Mouse (Mus musculus) embryonic facial prominence, embryonic 14.5 days (tissue): ENCODE data around the gene Glipr2. TPM values are rescaled to one million over a fixed set of nuclear protein-coding genes. Genes with fewer than 3 reads are reported as not detected.

Experiments used
- ATAC-seq: fragments of 200-750 bp; cut with Nextera tagmentation; 2 replicates; pipeline ENCODE4 v1.8.0; 2017; ENCODE audit warnings: low read depth, moderate number of reproducible peaks, moderate TSS enrichment
- DNase-seq: peaks from one replicate; pipeline ENCODE4 v3.0.0-alpha.2; 2015; ENCODE audit warnings: low spot score
- H3K27ac ChIP-seq: fragments of 300-500 bp; sonication (generic); replicated peaks from 2 replicates; pipeline ENCODE4 v1.5.1; 2014; ENCODE audit warnings: low read depth, mild to moderate bottlenecking, low read length, moderate library complexity
- H3K27me3 ChIP-seq: fragments of 300-500 bp; sonication (generic); replicated peaks from 2 replicates; pipeline ENCODE4 v1.6.1; 2014; ENCODE audit warnings: low read length; ENCODE audit not compliant: control insufficient read depth, insufficient read depth
- H3K36me3 ChIP-seq: fragments of 300-500 bp; sonication (generic); 2 replicates; pipeline ENCODE4 v1.6.1; 2014; ENCODE audit warnings: low read length, mixed read lengths; ENCODE audit not compliant: control insufficient read depth, insufficient read depth
- H3K4me1 ChIP-seq: fragments of 300-500 bp; sonication (generic); 2 replicates; pipeline ENCODE4 v1.6.1; 2014; ENCODE audit warnings: antibody characterized with exemption, low read length; ENCODE audit not compliant: control insufficient read depth, insufficient read depth
- H3K4me2 ChIP-seq: fragments of 300-500 bp; sonication (generic); 2 replicates; pipeline ENCODE4 v1.6.1; 2014; ENCODE audit warnings: low read depth, mild to moderate bottlenecking, low read length, moderate library complexity, mixed read lengths
- H3K4me3 ChIP-seq: fragments of 300-500 bp; sonication (generic); 2 replicates; pipeline ENCODE4 v1.5.1; 2014; ENCODE audit warnings: low read depth, mild to moderate bottlenecking, low read length
- H3K9ac ChIP-seq: fragments of 300-500 bp; sonication (generic); 2 replicates; pipeline ENCODE4 v1.6.1; 2014; ENCODE audit warnings: low read depth, mild to moderate bottlenecking, low read length, moderate library complexity, mixed read lengths
- H3K9me3 ChIP-seq: fragments of 300-500 bp; sonication (generic); 2 replicates; pipeline ENCODE4 v1.6.1; 2016; ENCODE audit warnings: low read length; ENCODE audit not compliant: control insufficient read depth
- WGBS: fragments of 180-500 bp; shearing (Covaris S2); extraction: QIAGEN DNeasy Blood & Tissue Kit; methylation state at CpG from one replicate; pipeline ENCODE4 v1.1.7; 2014; 5-methylcytosine and 5-hydroxymethylcytosine counted together
- polyA plus RNA-seq: library from polyadenylated mRNA; unstranded; fragments of >200 nt; fragmentation: Nextera tagmentation; extraction: Ambion mirVana; gene quantifications from 2 replicates; pipeline ENCODE4 v1.2.1, GENCODE M21; 2014

The Glipr2 gene
- polyA plus RNA-seq, 1 experiment from 2014 or later: 121 TPM

- H3K27ac ChIP-seq: peak overlapping the region; percentile 48; the same call in 1 of the 2 replicates
- ATAC-seq: peak; percentile 94
- WGBS: under 1% methylated on average over 24 of the region's 24 CpGs
These were observed 25.0 kb downstream of the Glipr2 start for GRCm38 (mm10) chr4:43982053-43982732.

GRCm38 (mm10) chr4:43983181-43983580, 26.0 kb downstream of the Glipr2 start, which contains the start of gene Ccin:
Gene Ccin (plus strand): TSS chr4:43983483.
- H3K4me3 ChIP-seq: peak within 1 kb of the TSS; percentile 38
- H3K27me3 ChIP-seq: no peaks in the 10 kb centered on the region
- ATAC-seq (no peak), DNase-seq (no peak)
- WGBS: 68% methylated on average over 11 of the region's 11 CpGs
- H3K9me3 ChIP-seq: no peaks in the 10 kb centered on the region
- H3K9ac ChIP-seq: peak within 1 kb of the TSS; percentile 65
- H3K27ac ChIP-seq: no peak within 1 kb of the TSS
- peak within 1 kb of the TSS; percentile 69 for H3K4me2 ChIP-seq
- peaks cover 19% of the 10 kb centered on the region for H3K4me1 ChIP-seq
- H3K36me3 ChIP-seq: no peaks in the 10 kb centered on the region

More at GRCm38 (mm10) chr4:43982053-43982732, 25.0 kb downstream of the Glipr2 start:
- Histone ChIP-seq H3K9ac (peak overlapping the region; percentile 65), H3K4me3 (peak overlapping the region; percentile 38), H3K36me3 (no peaks in the 10 kb centered on the region), H3K4me2 (peak overlapping the region; percentile 69), H3K9me3 (no peaks in the 10 kb centered on the region), H3K27me3 (no peaks in the 10 kb centered on the region), H3K4me1 (peaks cover 20% of the 10 kb centered on the region)
- peak; percentile 96 for DNase-seq

GRCm38 (mm10) chr4:43983756-43984155, 26.6 kb downstream of the Glipr2 start:
- 91% methylated on average over 22 of the region's 22 CpGs for WGBS
- Histone ChIP-seq H3K9ac (no peak overlapping the region), H3K4me1 (peaks cover 13% of the 10 kb centered on the region), H3K36me3 (no peaks in the 10 kb centered on the region), H3K27me3 (no peaks in the 10 kb centered on the region), H3K9me3 (no peaks in the 10 kb centered on the region), H3K4me2 (no peak overlapping the region), H3K4me3 (no peak overlapping the region), H3K27ac (no peak overlapping the region)
- no peak for DNase-seq
- no peak for ATAC-seq

GRCm38 (mm10) chr4:43984326-43984725, 27.1 kb downstream of the Glipr2 start:
- H3K4me2 ChIP-seq: no peak overlapping the region
- no peak overlapping the region for H3K27ac ChIP-seq
- no peaks in the 10 kb centered on the region for H3K9me3 ChIP-seq
- H3K9ac ChIP-seq: no peak overlapping the region
- H3K4me1 ChIP-seq: peaks cover 7% of the 10 kb centered on the region
- no peaks in the 10 kb centered on the region for H3K27me3 ChIP-seq
- H3K4me3 ChIP-seq: no peak overlapping the region
- 91% methylated on average over 19 of the region's 19 CpGs for WGBS
- DNase-seq (no peak), ATAC-seq (no peak)
- no peaks in the 10 kb centered on the region for H3K36me3 ChIP-seq

GRCm38 (mm10) chr4:43988976-43989375, 31.8 kb downstream of the Glipr2 start:
- DNase-seq (no peak), ATAC-seq (no peak)
- H3K27ac ChIP-seq: no peak overlapping the region
- H3K9ac ChIP-seq: no peak overlapping the region
- no peaks in the 10 kb centered on the region for H3K36me3 ChIP-seq
- no peak overlapping the region for H3K4me2 ChIP-seq
- H3K9me3 ChIP-seq: no peaks in the 10 kb centered on the region
- WGBS: 96% methylated on average over 3 of the region's 3 CpGs
- H3K27me3 ChIP-seq: no peaks in the 10 kb centered on the region
- no peaks in the 10 kb centered on the region for H3K4me1 ChIP-seq
- H3K4me3 ChIP-seq: no peak overlapping the region

GRCm38 (mm10) chr4:43993072-43993471, 35.9 kb downstream of the Glipr2 start:
- Histone ChIP-seq H3K9ac (no peak overlapping the region), H3K4me2 (no peak overlapping the region), H3K27me3 (no peaks in the 10 kb centered on the region), H3K4me3 (no peak overlapping the region), H3K27ac (no peak overlapping the region), H3K4me1 (no peaks in the 10 kb centered on the region), H3K36me3 (no peaks in the 10 kb centered on the region), H3K9me3 (no peaks in the 10 kb centered on the region)
- 89% methylated on average over 11 of the region's 11 CpGs for WGBS
- DNase-seq (no peak), ATAC-seq (no peak)

GRCm38 (mm10) chr4:43994342-43994741, 37.1 kb downstream of the Glipr2 start:
- no peak for ATAC-seq
- Histone ChIP-seq H3K27me3 (no peaks in the 10 kb centered on the region), H3K9ac (no peak overlapping the region), H3K36me3 (no peaks in the 10 kb centered on the region), H3K4me2 (no peak overlapping the region), H3K27ac (no peak overlapping the region), H3K9me3 (no peaks in the 10 kb centered on the region; the same call in 1 of the 2 replicates), H3K4me1 (no peaks in the 10 kb centered on the region), H3K4me3 (no peak overlapping the region)
- DNase-seq: no peak
- 70% methylated on average over 2 of the region's 2 CpGs for WGBS

- Histone ChIP-seq H3K4me1 (no peaks in the 10 kb centered on the region), H3K4me3 (no peak overlapping the region), H3K36me3 (no peaks in the 10 kb centered on the region), H3K4me2 (no peak overlapping the region), H3K9ac (no peak overlapping the region), H3K27me3 (no peaks in the 10 kb centered on the region), H3K27ac (no peak overlapping the region), H3K9me3 (no peaks in the 10 kb centered on the region; the same call in 1 of the 2 replicates)
- DNase-seq: no peak
- 86% methylated on average over 6 of the region's 6 CpGs for WGBS
- ATAC-seq: no peak
These were observed 46.4 kb downstream of the Glipr2 start for GRCm38 (mm10) chr4:44003622-44004021.

- DNase-seq: no peak
- Histone ChIP-seq H3K9me3 (no peaks in the 10 kb centered on the region), H3K9ac (no peak within 1 kb of the TSS), H3K36me3 (no peaks in the 10 kb centered on the region), H3K4me3 (no peak within 1 kb of the TSS), H3K4me1 (no peaks in the 10 kb centered on the region), H3K27ac (no peak within 1 kb of the TSS), H3K27me3 (no peaks in the 10 kb centered on the region), H3K4me2 (no peak within 1 kb of the TSS)
- WGBS: 85% methylated on average over 5 of the region's 5 CpGs
- no peak for ATAC-seq
These were observed 46.9 kb downstream of the Glipr2 start, which contains the start of gene Clta for GRCm38 (mm10) chr4:44004126-44004525. Gene Clta (plus strand): TSS chr4:44004452.
